Mouse (Mus musculus): ENCODE data around the gene Macrod2.
A peak's percentile ranks its signal among the peaks of the same experiment; 100 is the strongest.

Gene Macrod2

DNA sequence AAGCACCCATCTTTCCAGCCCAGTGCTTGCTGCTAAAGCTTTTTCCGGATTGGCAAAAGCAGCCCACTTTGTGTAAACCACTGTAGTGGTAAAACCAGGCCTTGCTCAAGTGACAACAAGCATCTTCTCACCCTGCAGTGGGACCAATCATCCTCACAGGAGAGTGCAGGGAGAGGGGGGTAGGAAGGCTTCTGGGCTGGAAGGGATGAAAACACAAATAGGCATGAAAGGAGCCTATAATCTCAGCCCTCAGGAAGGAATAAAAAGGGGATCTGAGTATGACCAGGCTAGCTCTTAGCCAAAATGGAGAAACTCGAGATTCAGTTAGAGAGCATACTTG lies 1663.6 kb downstream of the Macrod2 start:
- DNase-seq, result no peak

DNA sequence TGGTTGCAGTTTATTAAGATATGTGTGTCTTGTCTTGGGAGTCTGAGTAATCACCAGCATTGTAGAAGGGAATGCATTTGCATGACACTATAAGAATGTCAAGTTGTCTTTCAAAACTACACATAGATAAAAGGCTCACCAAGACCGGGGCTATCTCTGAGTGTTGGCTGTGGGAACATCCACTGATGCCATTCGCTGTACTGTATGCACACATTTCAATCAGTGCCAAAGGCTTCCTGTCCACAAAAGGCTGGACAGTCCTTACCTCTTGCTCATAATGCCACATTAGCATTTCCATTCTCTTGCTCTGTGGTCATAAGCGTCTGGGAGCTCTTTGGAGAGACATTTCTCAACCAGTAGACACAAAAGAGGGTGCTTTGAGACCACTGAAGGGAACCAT lies 1713.8 kb downstream of the Macrod2 start:
- DNase-seq, result no peak

DNA sequence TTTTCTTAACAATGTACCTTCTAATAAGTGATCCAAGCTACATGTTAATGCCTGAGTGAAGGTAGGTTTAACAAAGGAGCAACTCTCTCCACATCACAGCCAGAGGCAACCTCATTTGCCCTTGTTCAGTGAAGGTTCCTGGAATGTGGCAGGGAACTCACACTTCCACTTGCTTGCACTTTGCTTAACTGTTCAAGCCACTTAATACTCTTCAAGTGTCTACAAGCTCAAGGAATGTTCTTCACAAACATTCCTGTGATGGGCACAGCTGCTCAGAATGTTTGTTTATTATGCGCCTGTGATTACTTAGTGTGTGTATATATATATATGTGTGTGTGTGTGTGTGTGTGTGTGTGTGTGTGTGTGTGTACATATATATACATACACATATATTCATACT lies 1721.5 kb downstream of the Macrod2 start:
- DNase-seq, result peak; percentile 15 to 32

DNA sequence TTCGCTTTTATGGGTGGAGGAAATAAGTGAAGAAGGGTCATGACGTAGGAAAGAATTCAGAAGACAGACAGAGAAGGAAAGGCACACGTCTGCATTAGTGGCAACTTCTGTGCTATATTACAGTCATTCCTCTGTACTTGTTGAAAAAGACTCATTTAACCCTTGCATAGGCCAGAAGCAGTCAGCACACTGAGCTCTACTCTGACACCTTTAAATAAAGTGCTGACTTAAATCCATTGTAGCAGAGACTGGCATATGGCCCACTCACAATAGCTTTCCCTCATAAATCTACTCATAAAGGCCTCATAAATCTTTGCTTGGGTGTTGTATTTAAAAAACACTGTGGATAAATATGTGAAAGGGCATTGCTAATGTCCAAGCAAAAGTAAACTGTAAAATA lies 1733.0 kb downstream of the Macrod2 start:
- DNase-seq, result no peak

DNA sequence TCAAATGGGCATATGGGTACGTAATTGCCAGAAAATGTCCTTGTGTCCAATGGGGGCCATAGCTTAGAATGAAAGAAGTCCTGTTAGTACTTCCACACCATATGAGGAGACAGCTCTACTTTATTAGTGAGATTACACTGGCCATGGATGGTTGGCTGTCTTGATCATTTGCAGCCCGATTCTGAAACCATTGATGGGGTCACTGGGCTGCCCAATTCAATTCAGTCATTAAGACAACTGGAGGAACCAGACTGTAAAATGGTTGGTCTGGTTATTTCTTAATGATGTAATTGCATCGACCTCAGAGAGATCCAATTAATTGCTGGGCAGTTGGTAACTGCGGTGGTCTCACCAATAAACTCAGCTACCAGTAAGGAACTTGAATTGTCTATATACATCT lies 1734.1 kb downstream of the Macrod2 start:
- DNase-seq, result no peak

DNA sequence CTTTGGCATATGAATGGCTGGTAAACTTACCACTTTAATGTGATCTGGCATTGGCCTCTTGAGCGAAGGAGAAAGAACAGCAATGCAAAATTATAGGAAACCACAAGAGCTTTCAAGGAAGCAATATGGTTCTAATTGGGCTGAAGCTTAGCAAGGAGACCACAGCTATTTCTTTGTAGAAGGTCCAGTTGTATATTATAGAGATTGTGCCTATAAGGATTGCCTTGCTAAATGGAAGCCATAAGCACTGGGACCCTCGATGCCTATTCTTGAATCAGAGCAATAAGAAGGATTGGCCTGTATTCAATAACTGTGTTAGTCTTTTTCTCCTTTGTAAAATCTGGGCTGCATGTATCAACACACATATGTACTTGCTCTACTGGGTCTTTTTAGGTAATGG lies 1754.2 kb downstream of the Macrod2 start:
- DNase-seq, result no peak

DNA sequence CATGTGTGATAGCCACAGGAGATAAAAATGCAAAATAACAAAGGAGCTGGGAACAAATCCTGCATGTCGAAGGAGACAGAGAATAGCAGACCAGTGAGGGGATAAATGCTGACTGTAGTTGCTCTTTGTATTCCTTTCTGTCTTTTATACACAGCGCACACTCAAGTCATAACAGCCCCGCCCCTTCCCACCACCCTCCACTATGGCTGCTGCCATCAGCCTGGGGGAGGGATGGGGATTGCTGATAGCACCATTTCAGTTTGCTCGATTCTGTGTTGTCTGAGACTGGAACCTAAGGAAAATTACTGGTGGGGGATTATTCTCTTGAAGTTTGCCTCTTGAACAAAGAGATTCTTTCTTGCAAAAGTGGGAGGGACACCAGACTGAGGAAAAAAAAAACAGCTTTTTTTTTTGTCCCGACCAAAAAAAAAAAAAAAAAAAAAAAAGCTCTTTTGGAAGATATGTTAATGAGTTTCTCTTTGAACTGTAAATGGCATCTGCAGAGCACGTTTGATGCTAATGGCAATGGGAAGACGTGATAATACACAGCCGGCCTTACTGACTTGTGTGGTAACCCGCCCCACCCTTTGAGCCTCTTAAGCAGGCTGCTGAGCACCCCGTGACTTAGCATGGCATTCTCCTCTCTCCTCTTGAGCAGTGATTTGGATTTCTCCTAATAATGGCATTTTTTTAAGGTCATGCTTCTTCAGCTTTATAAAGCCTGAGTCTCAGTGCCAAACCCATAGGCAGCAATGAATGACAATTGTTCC lies 1768.6 kb downstream of the Macrod2 start:
- DNase-seq, result peak in 1 of 2 experiments; percentile 4

DNA sequence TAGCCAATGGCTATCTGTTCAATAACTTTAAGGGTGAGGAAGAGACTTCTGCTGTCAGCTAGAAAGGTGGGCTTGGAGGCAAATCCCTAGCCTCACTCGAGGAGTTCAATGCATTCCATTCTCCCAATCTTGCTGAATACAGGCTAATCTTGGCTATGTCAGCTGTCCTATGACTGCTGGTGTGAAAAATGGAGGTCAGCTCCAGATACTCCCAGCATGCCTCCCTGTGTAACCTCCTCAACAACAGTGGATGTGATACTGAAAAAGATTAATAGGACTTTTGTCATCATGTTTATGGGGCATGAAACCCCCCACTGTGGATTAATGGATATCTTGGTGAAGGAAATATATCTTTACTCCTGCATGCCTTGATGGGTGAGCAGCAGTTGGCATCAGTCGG lies 1774.5 kb downstream of the Macrod2 start:
- no peak for DNase-seq

DNA sequence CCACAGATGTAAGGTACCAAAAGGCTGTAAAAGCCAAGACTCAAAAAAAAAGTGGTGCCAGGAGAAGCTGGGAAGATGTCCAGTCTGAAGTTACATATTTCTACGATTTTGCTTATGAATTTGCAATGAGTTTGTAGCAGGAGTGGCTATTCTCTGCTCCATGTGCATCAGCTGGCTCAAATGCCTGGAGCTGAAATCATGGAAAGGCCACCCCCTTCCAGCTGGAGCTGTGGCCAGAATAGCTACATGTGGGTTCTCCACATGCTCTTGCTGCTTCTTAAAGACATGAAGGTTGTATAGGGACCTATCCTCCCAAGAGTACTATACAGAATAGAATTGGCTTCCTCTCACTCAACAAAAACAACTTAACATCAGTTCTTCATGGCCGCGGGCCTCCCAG lies 1777.6 kb downstream of the Macrod2 start:
- DNase-seq, result no peak

DNA sequence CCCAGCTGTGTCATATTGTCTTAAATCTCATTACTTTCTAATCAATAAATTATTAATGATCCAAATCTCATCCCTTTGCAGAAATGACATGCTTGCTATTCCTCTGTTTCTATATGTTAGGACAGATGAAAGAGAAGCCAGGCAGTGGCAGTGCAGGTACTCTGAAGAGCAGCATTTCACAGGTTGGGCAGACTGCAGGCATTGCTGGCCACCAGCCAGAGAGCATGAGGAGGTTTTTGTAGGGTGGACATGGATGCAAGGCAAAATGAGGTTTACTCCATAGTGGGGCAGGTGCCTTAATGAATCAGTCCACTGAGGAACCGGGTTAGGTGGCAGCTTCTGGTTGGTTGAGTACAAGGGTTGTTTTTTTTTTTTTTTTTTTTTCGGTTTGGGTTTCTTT lies 1778.9 kb downstream of the Macrod2 start:
- DNase-seq, result no peak

DNA sequence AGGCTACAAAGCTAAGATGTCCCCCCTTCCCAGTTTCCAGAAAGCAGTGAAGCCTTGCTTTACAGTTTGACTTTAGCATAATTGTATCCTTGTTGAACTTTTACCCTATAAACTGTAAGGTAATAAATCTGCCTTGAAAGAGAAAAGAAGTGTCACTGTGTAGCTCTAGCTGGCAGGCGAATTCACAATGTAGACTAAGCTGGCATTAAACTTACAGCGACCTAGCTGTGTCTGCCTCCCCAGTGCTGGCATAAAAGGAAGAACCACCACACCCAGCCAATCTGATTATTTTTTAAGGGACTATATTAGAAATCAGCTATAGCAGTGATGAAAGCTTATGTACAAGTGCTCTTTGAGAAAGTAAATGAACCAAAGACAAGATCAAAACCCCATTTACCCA lies 1791.8 kb downstream of the Macrod2 start:
- DNase-seq, result no peak

DNA sequence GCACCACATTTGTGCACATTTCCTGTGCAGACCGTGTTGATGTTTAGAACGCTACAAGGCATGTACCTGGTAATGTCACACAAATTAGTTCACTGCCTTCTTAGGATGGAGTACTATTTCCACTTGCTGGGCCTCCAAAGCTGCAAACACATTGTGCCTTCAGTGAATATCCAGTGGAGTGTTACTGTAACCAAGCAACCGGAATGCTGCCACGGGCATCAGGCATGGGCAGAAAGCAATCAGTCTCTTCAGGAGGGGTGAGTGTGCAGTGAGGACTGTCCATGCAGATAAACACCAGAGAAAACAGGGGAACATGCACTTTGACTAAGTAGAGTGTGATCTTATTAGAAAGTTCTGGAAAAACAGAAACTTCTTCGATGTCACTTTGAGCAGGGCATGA lies 1792.3 kb downstream of the Macrod2 start:
- DNase-seq, result no peak

DNA sequence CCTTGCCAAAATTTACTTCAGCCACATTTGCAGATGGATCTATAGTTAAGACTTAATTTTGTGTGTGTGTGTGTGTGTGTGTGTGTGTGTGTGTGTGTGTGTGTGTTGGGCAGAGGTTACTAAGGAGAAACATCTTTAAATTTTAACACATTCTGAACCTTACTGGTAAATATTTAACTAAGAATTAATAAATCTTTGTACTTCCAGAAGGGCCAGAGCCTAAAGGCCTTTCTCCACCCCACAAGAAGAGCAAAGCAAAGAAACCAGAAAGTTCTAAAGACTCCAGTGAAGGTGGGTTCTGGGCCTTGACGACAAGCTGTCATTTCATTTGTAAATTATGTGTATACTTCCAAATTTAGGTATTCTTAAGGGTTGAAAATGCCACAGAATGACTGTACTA lies 1822.3 kb downstream of the Macrod2 start:
- no peak for DNase-seq

DNA sequence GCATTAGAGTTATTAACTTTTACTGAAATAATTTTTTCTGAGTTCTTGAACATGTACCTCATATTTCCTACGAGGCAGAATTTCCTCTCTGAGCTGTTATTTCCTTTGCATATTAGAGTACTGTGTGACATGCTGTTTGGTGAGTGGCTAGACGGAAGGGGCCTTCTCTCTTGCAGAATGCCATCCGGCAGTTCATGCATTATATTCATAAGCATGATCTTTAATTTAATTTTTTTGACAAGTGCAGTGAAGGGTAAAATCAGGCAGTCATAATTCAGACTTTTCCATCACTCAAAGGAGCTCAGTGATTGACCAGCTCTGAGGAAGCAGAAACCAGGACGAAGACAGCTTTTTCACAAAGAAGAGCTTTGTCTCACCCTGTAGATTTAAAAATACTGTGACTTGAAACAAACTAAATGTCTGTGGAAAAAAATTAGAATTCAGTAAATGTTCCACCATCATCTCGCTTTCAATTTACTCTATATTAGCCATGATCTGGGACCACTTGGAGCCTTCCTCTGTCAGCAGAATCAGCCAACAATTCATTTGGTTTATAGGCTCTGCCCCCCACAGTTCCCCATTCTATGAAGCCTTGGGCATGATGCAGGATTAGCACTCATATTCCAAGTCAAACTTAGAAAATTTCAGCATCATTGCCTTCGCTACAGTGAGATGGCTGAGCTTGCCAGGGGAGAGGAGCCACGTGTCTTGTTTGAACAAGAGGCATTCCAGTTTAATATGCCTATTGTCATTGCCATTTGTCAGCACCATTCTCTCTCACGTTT lies 1827.2 kb downstream of the Macrod2 start:
- no peak for DNase-seq

DNA sequence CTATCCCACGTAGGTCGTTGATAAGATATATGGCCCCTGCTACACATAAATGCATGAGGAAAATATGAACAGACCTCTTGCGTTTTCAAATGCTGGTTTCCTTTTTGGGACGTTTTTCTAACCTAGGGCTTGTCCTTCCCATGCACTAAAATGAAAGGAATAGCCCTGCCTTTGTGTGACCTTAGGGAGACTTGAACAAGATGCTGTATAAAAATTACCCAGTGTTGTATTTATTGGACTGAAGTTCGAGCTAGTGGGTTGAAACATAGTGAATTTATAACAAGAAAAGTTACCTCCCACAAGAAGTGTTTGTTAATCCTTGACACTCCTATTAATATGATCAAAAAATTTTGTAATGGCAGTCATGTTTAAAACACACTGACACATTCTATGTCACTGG lies 1827.8 kb downstream of the Macrod2 start:
- DNase-seq, result no peak

DNA sequence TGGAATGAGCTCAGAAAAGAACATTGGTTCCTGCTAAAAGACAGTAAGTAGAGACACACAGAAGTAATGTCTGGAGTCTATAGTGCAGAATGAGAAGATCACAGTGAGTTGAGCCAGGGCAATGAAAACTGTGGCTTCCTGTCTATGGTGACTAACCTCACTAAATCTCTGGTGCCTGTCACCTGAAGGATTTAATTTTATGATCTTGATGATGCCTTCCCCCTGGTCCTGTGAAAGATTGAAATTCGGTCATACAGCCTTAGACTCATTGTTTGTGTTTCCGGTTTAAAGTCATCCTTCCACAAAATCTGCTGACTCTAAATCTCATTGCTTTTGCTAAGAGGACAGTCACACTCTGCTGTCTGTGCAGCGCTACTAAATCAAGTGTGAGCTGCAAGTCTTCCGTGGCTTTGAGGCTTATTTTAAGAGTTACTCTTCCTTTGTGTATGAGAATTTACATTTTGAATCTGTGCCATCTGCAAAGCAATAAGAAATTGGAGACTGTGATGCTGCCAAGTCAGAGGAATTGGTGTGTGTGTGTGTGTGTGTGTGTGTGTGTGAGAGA lies 1836.0 kb downstream of the Macrod2 start:
- DNase-seq, result no peak

DNA sequence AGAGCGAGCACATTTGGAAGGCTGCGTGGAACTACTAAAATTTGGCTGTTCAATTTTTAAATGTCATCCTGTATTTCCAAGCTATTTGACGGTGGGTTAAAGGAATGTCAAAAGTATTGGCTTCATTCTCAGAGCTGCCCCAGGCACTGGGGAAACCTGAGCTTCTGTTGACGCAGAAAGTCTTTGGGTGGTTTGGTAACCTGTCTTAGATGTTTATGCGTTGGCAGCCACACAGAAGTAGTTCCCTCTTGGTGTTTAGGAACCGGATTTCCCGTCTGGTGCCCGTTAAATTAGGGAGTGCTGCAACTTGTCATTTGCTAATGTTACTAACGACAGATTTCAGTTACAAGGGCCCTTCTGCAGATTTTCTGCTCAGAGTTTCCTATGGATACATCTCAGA lies 1837.7 kb downstream of the Macrod2 start:
- DNase-seq, result no peak

DNA sequence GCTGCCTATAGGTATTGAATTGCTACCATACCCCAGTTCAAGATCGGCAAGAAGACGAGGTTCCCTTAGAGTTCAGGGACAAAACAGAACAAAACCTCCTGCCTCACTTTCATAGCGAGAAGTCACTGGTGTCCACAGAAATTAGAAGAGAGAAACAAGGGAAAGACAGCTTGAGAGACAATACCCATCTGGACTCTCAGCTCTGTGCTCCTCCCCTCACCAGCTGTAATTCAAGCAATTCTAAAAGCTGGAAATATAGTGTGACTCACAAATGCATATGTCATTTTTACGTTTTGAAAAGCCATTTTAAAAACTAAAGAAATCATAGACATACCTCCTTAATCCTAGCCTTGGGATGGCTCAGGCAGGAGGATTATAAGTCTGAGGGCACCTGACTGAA lies 1848.4 kb downstream of the Macrod2 start:
- no peak for DNase-seq

DNA sequence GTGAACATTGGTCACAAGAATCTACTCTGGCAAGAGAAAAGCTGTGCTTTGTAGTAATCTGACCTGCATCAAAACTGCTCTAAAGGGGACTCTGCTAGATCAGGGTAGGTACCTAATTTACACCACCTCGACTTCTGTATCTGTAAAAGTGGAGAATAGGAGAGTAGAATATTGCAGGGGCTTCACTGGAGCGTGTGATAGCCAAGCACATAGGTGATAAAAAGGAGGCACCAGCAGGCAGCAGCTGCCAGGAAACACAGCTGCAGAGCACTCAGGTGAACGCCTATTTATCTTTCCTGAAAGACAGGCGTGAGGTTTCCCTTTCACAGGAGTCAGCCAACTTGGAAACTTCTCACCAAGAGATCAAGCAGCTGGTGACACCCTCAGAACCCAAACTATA lies 1855.3 kb downstream of the Macrod2 start:
- DNase-seq, result no peak

DNA sequence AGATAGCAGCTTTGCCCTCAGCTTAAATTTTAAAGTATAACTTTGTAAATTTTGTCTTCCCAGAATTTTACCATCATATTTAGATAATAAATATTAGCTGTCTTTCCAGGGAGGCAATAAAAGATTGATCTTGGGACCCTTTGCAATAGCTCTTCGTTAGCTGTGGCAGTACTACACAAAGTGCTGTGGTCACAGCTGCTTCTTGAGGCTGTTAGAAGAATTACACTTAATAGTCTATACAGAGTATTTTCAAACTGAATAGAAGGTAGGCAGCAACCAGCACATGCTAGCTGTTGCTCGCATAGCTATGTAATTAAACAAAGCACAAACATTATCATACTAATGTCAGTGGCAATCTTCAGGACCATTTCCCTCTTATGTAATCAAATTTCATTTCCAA lies 1856.4 kb downstream of the Macrod2 start:
- no peak for DNase-seq

DNA sequence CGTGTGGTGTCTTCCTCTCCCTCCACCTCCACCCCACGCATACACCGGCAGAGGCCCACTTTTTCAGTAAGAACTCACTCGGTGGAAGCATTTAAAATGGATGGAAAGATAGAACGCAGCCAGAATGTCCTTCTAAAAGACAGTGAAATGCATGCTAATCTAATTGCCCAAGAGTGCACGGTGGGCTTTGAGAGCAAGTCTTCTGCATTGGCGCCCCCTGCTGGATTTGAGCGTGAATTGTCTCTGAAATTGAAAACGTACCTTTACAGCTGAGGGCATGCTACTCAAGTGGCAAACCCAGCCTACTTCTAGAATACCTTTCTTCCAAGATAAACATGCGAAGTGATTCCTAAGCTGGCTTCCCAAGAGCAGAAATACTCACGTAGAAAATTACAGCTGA lies 1858.8 kb downstream of the Macrod2 start:
- peak; percentile 57 to 80 for DNase-seq

DNA sequence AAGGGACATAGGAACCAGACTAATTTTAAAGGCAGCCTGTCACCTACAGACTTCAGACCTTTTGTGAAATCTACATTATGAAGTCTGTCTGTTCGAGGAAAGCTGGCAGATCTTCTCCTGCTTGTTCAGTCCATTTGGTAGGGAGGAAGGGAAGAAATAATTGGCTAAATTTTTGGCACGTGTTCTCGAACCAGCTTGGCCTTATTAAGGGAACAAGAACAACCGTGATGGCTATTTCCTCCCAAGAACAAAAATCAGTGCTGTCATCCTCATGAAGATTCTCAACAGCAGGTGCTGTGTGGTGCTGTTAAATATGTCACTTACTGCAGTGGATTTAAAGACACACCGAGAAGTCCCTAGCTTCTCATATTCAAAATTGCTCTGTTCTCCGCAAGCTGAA lies 1859.5 kb downstream of the Macrod2 start:
- no peak for DNase-seq

DNA sequence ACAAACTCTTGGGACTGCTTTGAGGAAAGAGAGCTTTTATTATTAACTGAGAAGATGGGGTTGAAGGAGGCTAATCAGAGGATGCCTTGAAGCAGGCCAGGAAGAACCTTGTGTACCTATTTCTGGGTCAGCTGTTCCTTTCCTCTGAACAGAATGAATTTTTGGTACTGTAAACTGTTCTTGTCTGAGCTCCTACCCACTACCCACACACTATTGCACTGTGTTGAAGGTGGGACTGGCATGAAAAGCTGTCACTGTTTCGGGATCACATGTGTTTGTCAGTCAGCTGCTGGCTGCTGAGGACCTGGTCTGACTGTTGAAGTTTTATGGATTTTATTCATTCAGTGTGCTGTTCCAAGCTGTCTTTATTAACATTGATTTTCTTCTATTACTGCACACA lies 1862.4 kb downstream of the Macrod2 start:
- no peak for DNase-seq

DNA sequence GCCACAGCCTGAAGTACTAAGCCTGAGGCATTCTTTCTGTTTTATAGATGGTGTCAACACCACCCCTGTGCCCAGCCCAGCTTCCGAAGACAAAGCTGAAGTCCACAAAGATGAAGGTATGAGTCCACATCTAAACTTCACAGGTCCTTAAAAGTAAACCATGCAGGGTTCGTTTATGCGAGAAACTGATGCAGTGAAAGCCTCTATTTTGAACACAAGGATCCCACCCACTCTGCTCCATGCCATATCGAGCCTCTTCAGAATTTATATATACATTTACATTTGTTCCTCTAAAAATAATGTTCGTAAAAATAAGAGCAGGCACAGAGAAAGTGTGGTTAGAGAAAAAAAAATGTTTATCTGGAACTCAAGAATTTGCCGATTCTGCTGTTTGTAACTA lies 1865.9 kb downstream of the Macrod2 start:
- DNase-seq, result no peak

Data from lung, postnatal 4 days (tissue).